Mouse (Mus musculus) CD4-positive helper T cell, adult 2 months (primary cell): Measurements from ENCODE around the gene Rnf185.
A peak's percentile ranks its signal among the peaks of the same experiment; 100 is the strongest.

Experiments used
- DNase-seq: peaks from one replicate; pipeline ENCODE4 v3.0.0-alpha.2; 2012; ENCODE audit warnings: low read depth, missing footprints, low spot score

Rnf185 gene

DNA sequence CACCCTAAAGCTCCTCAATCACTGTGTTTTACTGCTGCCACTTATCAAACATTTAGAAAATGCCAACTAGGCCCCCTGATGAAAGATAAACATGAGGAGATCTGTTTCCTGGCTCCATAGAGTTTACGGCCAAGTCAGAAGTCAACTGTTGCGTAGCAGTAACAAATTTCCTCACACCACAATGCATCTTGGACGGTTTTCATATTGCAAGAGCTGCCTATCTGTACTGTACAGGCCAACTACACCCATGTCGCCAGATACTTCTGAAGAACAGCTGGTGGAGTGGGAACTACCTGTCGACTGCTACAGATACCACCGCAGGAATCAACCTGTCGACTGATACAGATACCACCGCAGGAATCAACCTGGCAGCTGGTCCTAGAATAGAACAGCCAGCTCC, 7.3 kb downstream of the Rnf185 start:
- DNase-seq: no peak

DNA sequence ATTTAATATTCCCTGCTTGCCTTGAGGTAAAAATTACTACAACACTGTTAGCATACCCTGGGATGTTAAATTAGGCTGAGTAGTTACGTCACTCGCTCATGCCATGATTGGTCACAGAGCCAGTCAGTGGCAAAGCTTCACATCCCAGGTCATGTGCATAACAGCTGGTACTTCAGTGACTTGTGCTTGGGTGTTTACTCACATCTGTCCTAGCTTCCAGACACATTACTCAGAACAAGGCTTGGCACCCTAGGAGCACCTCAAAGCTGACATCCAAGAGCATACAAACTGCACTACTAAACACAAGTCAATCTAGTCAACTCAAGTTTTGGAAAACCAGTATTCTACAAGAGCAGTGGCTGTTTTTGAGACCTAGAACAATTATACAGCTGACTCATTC, 9.1 kb downstream of the Rnf185 start:
- DNase-seq: no peak

DNA sequence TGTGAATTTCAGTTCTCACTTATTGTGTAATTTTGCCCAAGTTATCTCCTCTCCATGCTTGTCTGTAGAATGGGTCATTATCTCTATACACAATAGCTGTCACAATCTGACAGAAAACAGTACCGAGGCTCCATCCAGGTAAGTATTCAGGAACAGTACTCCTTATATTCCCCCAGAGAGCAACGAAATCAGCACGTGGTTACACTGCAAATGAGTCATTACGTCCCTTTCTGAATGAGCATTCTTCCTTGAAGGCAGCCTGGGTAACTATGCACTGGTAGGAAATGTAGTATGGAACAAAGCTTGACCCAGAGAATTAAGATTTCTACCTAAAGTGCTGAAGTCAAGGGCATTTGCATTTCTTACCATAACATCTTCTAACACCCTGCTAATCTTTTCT, 9.5 kb downstream of the Rnf185 start:
- no peak for DNase-seq

DNA sequence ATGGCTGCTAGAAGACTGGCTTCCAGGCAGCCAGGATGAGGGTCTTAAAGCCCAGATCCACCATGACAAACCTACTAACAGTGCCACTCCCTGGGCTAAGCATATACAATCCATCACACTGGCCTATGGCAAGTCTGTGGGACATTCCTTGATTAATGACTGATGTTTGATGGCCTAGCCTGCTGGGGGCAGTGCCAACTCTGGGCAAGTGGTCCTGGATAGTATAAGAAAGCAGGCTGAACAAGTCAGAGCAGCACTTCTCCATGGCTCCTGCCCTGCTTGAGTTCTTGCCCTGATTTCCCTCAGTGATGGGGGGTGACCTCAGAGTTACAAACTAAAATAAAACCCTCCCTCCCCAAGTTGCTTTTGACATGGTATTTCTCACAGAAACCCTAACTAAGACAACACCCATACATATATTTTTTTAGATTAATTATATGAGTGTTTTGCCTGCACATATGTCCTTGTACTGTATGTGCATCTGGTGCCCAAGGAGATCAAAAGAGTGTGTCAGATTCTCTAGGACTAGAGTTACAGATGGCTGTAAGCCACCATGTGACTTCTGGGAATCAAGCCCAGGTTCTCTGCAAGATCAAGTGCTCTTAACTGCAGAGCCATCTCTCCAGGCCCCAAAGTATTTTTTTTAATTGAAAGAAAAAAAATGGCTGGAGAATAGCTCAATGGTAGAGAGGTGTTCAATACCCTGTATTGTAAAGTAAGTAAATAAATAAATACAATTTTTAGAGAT, 10.3 kb downstream of the Rnf185 start:
- DNase-seq: no peak

DNA sequence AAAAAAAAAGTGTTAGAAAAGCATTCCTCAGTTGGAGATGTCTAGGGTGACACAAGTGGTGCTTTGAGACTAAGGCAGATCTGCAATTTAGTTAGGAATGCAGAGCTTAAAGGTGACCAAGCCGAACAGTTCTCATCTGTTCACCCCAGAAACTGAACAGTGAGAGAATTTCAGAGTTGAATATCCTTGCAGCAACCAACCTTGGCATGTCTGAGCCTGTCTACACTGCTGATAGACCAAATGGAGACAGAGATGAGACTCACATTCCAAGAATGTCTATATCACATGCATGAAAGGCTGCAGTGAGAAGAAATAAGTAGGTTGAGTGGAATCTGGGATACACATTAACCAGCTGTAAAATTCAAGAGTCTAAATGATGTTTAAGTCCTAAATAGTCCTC, 14.5 kb downstream of the Rnf185 start:
- DNase-seq: no peak

DNA sequence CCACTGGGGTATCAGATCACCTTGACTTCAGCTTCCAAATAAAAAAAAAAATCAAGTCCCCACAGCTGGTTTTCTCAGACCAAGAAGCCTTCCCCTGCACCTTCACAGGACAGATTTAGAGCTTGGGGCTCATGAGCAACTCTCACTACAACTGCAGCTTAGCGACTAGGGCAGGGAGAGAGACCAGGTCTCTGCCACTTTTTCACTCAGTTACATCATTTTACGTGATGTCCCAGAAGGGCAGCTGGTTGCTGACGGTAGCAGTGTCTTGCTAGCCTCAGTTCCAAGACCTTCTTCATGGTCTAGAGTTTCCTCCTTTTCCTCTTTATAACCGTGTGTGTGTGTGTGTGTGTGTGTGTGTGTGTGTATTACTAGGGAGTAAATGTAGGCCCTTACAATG, 18.4 kb downstream of the Rnf185 start:
- no peak for DNase-seq

DNA sequence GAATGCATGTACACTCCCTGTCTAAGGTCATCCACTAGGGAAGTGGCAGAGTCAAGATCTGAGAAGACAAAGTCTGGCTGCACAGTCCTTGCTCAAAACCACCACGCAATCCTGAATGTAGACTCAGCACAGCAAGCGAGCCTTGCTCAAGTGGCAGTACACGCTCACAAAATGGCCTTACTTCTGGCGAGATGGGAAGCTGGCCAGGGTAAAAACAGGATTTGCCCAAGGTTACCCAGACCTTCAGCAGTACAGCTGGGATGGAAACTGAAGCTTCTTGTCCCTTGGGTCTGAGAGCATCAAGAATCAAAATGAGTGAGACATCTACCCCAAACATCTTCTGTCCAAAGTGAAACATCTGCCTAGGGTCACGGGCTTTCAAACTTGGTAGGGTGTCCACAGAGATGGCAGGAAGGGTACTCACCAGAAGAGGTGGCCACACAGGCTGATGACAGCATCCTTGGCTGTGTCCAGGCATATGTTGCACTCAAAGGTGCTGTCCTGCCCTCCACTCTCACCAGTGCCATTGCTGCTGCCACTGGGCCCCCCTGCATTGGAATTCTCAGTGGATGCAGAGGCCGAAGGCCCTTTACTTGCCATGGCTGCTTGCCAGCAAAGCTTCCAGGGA, 20.1 kb downstream of the Rnf185 start:
- no peak for DNase-seq

DNA sequence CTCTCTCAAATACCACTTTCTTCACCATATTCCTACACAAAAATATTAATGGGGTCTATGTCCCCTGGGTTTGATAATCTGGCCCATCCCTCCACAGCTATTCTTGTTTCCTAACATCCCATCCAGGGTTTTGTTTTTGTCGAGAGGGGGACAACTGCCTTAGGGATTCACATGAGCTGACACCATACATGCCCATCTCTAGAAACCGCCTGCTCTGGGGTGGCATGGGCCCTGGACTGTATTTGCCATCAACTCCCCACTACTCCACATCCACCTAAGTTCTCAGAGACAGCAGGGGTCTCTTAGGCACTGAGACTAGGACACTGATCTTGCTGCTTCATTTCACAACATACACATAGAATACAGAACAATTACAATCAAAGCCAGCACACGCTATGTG, 20.6 kb downstream of the Rnf185 start:
- no peak for DNase-seq

DNA sequence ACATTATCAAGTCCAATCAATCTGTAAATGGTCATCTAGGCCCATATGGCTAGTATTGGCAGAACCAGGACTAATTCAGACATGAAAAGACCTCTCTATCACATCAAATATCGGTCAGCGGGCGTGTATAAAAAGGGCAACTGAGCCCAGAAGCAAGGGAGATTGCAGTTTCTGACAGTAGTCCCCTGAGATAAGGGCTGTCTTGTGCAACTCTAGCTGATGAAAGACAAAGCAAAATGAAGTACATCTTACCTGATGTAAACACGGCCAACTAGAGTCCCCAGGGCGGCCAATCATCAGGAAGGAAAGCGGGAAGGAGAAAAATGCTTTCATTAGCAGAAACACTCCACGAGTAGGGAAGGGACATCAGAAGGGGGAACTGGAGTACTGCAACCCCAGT, 23.5 kb downstream of the Rnf185 start:
- DNase-seq: no peak

DNA sequence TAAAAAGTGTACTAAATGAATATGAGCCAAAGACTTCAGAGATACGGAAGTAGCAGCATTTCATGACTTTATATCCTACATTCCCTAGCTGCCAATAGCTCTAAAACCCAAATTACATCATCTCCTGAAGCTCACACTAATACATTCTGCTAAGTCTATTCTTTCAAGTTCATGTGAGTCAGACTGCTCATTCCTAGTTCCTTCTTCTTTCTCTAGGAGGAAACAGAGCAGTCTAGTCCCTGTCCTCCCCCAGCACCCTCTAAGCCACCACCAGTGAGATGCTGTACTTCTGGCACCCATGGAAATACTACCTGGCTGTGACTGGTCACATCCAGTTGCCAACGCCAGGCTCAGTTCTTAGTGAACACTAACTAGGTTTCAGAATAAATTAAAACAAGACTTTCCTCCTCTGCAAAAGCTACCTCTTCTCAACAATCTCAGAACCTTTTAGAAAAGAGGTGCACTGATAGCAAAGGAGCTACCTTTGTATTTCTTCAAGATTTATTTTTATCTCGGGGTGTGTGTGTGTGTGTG, 24.4 kb downstream of the Rnf185 start:
- no peak for DNase-seq

DNA sequence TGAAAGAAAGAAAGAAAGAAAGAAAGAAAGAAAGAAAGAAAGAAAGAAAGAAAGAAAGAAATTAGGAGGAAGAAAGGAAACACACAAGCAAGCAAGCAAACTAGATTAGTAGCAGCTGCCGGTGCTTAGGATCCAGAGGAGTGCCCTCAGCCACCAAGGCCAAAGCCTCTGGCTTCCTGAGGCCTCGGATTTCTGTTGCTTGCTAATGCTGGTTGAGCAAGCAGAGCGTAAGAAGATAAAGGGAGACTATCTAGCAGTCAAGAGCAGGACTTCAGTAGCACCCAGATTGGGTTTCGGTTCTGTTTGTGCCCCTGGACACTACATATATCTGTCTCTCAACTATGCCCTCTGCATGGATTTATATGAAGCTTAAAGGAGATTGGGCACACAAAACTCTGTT, 29.9 kb downstream of the Rnf185 start:
- no peak for DNase-seq

DNA sequence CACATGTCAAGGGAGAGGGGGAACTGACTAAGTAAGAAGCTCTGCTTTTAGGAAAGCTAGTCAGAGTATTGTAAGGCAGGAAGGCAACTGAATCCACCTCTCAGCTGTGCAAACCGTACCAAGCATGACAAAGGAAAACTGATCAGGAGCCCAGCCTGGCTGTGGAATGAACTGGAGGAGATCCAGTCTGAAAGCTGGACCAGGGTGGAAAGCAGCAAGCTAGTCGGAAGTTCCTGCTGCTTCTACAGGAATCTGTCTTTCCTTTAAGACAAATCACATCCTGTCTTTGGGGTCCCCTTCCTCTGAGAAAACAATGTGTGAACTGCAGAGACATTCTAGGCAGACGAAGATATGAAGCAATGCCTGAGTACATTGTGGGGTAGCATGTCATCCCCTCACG, 33.4 kb downstream of the Rnf185 start:
- no peak for DNase-seq

DNA sequence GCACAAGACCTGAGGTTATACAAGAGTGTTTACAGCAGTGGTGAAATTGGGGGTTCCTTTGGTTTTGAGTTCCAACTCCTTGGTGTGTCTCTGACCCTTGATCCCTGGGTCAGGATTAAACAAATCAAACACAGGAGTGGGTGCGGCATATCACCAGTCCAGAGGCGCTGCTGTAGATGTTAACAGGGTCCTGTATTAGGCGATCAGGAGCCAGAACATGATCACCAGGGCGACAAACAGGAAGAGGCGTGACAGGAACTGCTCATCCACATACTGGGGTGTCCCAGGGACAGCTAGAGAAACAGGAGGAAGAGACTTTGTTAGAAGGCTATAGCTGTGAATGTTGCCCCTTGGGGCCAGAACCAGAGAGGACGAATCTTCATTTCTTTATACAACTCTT, 34.4 kb downstream of the Rnf185 start:
- DNase-seq: no peak

DNA sequence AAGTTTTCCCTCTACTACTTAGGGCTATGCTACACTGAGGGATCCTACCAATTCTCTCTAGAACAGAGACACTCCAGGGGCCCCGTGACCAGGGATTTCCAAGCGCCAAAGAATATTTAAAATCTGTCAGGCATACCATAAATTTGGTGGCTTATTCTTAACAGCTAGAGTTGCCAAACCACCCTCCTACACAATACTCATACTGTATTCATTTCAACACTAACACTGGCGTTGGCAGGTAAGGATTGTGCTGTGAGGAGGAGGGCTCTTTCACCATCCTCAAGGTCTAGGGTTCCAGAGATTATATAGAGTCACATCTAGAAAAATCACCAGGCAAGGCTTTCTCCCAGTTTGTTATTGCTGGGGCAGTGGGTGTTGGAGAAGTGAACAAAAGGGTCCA, 35.8 kb downstream of the Rnf185 start:
- DNase-seq: no peak

DNA sequence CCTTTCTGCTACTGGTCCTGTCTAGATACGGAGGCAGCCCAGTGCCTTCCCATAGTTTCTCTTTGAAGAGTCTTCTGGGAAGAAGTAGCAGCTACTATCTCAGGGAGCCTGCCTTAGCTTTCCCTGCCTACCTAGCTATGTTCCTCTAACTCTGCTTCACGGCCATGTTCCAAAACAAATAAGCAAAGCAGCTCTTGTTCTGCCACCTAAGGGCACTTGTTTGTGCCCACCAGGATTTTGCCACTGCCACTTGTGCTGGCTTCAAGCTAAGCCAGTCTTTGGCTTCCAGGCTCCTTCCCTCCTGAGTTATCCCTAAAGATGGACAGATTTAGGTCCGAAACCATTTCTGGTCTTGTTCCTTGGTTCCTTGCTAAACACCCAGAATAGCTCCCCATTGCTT, 40.1 kb downstream of the Rnf185 start:
- no peak for DNase-seq

DNA sequence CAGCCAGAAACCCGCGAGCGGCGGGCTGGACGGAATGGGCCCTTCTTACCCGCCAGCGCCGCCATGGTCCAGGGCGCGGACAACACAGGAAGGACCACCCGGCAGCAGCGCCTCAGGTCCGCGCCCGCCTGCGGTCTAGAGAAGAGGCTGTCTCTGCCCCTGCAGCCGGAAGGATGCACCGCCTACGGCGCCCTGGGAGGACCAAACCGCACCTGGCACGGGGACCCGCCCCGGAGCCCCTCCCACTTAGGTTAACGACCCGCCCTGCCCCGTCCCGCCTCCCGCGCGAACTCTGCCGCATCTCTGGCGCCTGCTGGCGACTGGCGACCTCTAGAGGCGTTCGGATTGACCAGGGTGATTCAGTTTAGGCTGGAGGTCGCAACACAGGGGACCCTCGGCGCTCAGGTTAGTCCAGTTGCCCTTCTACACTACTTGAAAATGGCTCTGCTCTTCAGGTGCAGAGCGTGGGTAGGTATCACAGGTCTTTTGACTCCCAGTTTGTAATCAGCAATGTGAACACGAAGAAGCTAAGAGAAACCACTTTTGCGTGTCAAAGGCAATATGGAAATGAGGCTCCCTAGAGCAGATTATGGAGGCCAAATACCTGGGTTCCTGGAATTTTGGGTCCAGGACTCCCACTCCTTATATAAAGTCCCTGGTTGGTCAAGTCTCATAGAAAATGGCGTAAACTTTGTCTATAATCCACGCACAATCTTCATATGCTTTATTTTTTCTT, 43.0 kb downstream of the Rnf185 start, which contains the start of gene Limk2:
TSS of gene Limk2 (minus strand) at position 193 of the 736 bp plus-strand sequence.
- peak; percentile 96 for DNase-seq

DNA sequence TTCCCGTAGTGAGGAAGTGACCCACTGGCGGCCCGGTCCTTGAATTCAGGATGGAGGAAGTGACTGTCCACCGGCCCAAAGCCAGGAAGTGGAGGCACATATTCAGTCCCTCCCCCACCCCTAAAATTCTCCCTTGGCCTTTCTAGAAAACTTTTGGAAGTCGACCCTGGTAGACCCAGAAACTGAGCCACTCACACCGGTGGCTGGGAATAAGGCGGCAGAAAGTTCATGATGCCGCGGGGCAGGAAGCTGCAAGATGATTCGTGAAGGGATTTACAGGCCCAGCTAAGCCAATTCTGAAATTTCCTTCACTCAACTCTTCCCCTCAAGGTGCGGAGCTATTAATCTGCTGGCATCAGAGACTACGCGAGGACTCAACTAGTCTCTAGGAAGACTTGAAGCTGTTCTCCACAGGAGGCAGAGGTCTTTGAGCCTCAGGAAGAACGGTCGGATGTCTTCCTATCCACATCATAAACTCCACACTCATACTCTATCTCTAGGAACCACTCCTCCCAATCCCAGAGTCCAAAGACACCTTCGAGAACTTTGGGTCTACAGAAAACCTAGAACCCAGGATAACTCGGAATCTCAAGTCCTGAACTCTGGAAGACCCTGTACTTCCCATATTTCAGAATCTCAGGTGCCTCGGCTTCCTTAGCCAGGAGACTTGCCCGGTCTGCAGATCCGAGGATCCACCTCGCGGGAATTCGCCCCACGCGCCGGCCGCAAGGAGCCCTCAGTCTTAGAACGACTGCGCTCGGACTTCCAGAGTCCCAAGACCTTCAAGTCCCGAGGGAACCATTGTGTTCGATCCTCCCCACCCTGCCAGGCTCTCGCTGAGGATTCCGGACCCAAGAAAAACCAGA, 43.8 kb downstream of the Rnf185 start:
- DNase-seq: peak; percentile 39

DNA sequence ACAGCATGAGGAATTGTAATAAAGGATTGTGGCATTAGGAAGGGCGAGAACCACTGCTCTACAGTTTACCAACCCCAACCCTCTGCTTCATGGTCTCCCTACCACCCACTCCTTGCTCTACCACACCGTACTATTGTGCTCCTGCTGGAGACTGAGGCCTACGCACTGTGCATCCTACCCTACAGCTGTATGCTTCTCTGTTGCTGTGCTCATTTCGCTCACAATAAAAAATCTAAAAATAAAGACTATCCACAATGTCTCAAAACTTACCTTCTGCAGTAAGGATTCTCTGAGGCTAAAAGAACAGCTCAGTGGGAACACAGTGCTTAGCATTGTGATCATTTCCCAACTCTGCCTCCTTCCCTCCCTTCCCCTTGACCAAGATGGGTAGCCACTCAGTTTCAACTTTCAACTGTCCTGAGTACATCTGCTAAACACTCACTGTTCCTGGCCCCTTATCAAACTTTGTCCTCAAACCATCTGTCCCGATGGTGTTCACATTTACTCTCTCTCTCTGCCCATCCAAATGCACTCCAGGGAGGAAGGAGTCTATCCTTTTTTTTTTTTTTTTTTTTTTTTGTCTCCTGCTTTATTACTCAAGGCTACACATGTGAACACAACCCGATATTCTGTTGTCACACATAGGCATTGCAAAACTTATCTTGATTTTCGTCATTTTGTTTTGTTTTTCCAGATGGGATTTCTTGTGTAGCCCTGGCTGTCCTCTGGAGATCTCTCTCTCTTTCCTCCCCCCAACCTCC, 47.7 kb downstream of the Rnf185 start:
- no peak for DNase-seq

DNA sequence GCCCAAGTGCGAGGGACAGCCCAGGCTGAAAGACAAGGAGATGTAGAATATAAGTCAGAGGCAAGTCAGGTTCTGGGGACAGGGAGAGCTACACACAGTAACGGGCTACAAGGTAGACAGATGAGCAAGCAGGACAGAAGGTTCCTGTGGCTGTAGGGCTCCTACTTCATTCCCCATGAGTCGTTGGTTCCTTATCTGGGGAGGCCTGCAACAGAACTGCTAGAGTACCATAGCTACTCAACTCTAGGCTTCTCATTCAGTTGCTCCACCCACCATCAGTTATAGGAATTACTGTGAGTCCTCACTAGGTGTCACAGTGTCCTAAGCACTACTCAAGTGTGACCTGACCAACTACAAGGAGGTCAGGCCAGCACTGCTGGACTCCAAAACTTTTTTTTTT, 49.1 kb downstream of the Rnf185 start:
- DNase-seq: no peak

DNA sequence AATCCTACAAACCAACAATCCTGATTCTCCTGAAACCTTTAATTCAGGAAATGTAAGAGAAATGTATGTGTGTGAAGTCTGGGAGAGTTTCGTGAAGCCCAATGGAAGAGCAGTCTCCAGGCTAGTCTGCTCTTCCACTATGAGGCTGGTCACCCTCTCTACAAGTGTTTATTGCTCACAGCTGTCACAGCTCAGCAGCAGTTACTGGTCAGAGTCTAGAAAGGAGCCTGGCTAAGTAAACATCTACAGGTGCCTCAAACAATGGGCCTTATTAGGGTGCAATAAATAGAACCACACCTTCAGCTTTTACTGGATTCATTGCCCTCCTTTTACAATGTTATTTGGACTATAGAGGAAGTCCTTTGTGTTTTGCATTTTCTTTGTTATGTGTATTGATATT, 53.8 kb downstream of the Rnf185 start:
- DNase-seq: no peak

DNA sequence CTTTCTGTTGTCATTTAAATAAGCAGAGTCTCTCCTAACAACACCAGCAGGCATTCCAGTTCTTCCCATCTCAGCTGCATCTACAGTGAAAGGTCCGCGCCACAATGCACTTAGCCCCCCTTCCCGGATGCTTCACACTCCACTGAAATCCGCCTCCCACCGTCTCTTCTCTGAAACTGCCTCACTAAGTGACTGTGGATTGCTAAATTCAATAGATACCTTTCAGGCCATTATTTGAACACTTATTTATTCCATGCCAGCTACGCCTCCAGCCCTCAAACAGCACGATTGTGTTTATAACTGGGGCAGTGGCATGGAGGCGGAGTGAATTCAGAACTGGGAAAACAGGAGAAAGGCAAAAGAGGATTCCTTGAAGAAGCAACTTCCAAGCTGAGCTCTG, 55.6 kb downstream of the Rnf185 start:
- DNase-seq: no peak
